Mouse (Mus musculus): ENCODE measurements at regions not wholly inside any gene's neighbourhood (a gene's known extent, or its start where the extent isn't known, plus 50 kb on each side); places are given as distances from the start of the nearest gene placed in this dataset.

DNA sequence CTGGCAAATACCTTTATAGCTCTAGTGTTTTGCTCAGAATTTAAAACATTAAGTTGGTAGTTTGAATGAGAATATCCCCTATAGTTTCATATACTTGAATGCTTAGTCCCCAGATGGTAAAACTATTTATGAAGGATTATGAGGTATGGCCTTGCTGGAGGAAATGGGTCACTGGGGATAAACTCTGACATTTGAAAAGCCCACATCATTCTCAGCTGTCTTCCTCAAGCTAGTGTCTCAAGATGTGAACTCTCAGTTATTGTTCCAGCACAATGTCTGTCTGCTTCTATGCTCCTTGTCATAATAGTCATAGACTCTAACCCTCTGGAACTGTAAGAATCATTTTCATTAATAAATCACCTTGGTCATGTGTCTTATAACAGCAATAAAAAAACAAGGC, 2004.1 kb upstream of the Gm8797 start:
- DNase-seq (ENCODE audit: extremely low spot score) = no peak

DNA sequence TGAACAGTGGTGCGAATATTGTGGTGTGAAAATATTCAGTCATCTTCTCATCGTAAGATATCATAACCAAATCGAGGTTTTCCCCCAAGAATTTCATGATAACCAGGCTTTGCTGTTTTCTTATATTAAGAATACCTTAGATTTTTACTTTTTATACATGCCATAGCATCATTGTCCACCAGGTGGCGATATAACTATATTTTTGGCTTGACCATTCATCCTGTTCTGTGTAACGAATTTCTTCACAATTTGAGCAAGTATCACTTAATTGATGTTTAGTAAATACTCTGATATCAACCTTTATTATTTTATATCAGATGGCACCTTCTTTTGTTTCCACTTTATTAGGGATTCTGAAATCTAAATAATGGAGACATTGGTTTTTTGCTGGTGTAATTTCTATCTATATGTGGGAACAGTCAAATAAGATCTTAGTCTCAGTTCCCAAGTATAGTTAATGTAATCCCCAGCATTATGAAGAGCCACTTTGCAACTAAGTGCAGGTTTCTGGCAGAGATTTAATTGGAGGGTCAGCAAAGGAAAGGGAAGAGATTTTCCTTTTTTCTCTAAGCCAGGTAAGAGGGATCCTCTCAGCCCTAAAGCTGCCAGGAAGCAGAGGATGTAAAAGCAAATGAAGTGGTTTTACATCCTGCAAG, 1998.9 kb upstream of the Gm8797 start:
- DNase-seq (ENCODE audit: extremely low spot score) = peak; percentile 43

DNA sequence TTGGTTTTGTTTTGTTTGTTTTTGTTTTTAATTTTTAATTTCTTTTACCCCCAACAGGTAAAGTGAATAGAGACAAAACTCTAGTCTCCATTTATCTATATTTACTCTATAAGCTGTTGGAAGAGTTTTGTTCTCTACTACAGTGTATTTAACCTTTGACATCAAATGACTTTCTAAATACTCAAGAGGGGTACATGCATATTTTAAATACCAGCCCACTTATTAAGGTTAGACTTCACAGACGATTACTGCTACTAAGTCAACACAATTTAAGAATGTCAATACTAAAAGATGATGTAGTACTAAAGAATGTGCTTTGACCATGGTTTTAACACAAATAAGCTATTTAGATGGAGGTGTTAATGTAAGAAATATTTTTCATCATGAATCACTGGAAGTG, 1989.3 kb upstream of the Gm8797 start:
- DNase-seq (ENCODE audit: extremely low spot score) = no peak

DNA sequence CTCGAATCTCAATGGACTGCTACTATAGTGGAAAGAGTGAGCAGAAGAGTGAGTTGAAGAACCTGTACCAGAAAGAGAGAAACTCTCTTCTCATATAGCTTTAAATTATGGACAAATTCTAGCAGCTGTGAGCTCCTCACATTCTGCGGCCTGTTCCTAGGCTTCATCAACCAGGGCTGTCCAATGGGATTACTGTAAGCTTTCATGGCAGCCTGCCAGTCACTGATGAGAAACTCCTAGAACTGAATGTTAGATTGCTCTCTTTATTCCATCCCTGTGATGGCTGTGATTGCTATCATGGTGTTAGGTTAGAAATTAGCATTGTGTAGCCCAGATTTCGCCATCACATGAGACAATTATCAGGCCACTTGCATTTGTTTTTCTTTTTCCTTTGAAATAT, 1966.4 kb upstream of the Gm8797 start:
- no peak for DNase-seq (ENCODE audit: extremely low spot score)

DNA sequence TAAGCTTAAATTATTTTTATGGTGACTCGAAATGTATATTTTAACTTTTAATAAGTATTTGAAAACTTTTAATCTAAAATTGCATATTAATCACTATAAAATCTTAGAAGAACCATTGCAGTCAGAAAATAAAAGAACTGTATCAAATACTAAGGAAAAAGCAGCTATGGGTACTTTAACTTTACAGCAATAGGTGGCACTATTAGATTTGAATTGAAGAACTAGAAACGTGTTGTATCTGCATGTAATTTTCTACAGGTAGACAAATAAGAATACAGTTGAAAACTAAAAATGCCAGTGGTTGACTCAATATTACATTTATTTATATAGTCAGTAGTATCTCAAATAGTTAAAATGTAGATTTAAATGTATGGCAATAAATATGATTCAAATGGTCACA, 1964.6 kb upstream of the Gm8797 start:
- DNase-seq (ENCODE audit: extremely low spot score) = no peak

DNA sequence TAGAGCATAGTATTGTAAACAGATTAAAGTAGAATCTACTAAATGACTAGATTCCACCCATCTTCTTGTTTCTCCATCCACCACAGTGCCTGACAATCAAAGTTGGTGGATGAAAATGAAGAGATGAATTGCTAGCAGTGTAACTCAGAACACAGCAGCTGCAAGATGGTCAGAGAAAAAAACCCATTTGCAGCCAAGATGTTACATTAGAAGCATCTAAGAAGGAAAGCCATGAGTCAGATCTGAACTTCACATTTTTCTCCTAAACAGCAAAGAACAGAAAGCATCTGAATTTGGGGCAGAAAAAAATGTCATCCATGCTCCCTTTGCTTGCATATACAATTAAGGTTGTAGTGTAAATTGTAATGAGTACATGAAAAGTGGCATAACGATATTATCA, 1942.8 kb upstream of the Gm8797 start:
- no peak for DNase-seq (ENCODE audit: extremely low spot score)

DNA sequence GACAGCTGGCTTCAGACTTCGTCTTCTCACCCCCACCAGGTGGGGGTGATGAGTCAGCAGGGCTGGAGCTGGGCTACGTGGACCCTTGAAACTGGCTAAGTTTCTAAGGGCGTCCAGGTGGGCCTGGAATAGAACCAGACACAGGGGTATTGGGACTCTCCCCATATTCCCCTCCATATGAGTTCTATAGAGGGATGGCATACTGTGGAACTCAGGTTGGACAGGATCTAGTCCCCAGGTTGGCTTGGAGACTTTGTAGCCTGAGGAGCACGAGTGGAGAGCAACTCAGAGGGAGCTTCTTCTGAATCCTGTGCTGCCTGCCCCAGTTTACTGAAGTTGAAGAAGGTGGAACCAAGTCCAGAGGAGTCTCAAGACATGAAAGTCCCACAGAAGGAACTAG, 1921.6 kb upstream of the Gm8797 start:
- DNase-seq (ENCODE audit: extremely low spot score) = no peak

DNA sequence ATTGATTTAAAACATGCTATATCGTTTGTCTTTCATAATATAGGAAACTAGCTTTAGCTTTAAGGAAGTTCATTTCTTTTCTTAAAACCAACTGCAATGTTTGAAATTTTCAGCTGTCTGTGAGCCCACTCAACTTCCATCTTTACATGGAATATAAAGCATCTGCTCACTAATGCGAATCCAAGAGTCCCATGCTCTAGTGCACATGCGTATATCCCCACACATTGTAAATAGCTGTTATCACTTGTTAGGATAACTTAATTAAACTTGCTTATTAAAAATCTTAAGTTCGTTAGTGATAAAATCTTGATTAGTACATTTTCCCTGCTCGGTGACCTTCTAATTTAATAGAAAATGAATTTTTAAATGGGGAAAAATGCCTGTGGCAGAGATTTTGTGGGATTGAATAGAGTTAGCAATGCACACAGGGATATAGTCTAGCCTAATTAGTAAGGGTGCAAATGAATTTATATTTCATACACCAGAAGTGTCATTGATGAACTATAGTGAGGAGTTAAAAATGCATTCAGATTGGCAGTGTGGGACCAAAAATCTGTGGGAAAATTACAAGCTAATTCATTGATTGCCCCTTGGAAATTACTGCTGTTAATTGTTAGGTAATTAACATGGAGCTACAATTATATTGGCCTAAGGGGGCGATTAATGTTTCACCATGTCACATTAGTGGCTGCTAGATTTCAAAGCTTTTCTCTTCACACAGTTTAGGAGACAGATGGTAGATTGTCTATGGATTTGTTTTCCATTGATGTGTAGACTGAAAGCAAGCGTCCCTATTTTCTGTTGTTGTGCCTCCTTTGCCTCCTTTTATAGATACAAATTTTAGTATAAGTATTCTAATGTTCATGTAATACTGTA, 1919.0 kb upstream of the Gm8797 start:
- no peak for DNase-seq (ENCODE audit: extremely low spot score)
